Mouse (Mus musculus) macrophage (primary cell): ENCODE results near the gene Pgs1. TPM values are rescaled to one million over a fixed set of nuclear protein-coding genes. Genes with fewer than 3 reads are reported as not detected.

Source experiments
- H3K27ac ChIP-seq: fragments of 350-480 bp; formaldehyde crosslinking; 2 replicates; pipeline ENCODE4 v1.9.0; 2021
- H3K36me3 ChIP-seq: fragments of 350-480 bp; formaldehyde crosslinking; 2 replicates; pipeline ENCODE4 v1.9.0; 2021; ENCODE audit errors: inconsistent target
- H3K4me3 ChIP-seq: fragments of 350-480 bp; formaldehyde crosslinking; 2 replicates; pipeline ENCODE4 v1.9.0; 2021; ENCODE audit errors: inconsistent target
- H3K79me2 ChIP-seq: fragments of 350-480 bp; formaldehyde crosslinking; 2 replicates; pipeline ENCODE4 v1.9.0; 2021; ENCODE audit errors: inconsistent target
- WGBS: methylation state at CpG from one replicate; pipeline ENCODE4 v1.1.7; 2026; ENCODE audit warnings: inconsistent platforms; ENCODE audit not compliant: missing documents; 5-methylcytosine and 5-hydroxymethylcytosine counted together
- polyA plus RNA-seq: library from polyadenylated mRNA; stranded (reverse); fragments of 250-400 nt; gene quantifications from 3 replicates; pipeline ENCODE4 v1.2.4, GENCODE M21; 2018; ENCODE audit warnings: inconsistent platforms

The Pgs1 gene
- polyA plus RNA-seq, 1 experiment from 2014 or later, result 12.0 TPM

DNA sequence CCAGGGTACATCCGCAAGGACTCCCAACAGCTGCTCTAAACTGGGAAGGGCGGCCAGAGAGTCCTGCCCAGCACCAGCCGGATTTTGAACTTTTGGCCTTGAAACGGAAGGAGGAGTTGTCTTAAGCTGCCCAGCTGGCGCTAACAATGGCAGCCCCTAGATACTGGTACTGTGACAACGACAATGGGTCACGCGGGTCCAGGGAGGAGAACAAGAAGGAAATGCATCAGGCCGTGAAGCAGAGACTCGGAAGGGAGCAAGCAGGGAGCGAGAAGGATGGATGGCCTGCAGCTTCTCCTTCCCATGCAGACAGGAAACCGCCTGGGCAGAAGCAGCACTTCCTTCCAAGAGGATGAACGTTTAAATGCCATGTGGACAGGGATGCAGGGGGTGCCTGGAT lies 30.5 kb upstream of the Pgs1 start:
- no peak overlapping the region for H3K27ac ChIP-seq
- 70% methylated on average over 13 of the region's 13 CpGs for WGBS
- no peaks in the 10 kb centered on the region for H3K79me2 ChIP-seq
- H3K36me3 ChIP-seq, result no peaks in the 10 kb centered on the region
- no peak overlapping the region for H3K4me3 ChIP-seq

DNA sequence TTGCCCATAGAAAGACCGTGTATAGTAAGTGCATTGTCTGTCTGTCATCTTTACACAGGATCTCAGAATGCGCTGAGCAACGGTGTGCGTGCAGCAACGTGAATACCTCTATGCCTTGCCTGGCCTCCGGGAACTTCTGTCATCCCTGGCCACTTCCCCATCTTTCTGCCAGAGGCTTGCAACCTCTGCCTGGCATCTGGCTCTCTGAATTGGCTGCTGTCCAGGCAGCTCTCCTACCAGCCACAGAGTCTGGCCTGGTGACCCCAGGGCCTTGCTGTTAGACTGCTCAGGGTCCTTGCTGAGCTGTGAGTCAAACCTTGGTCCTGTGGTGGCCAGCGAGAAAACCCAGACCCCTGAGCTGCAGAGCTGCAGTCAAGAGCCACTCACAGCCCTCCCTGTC lies 27.9 kb upstream of the Pgs1 start:
- no peaks in the 10 kb centered on the region for H3K79me2 ChIP-seq
- WGBS, result 13% methylated on average over 7 of the region's 7 CpGs
- H3K27ac ChIP-seq, result no peak overlapping the region
- no peaks in the 10 kb centered on the region for H3K36me3 ChIP-seq
- H3K4me3 ChIP-seq, result no peak overlapping the region

DNA sequence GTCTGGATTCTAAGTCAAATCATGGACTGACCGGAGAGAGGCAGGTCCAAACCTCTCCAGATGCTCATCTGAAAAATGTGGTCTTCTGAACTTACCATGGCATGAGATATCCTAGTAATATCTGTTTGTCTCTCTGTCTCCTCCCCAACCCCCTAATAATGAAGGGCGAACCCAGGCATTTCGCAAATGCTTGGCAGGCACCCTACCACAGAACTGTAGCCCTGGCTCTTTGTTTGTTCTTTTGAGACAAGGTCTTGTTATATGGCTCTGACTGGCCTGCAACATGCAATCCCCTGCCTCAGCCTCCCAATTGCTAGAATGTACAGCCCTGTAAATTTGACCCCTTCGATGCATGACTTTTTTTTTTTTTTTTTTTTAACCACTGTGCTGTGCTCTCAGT lies 26.9 kb upstream of the Pgs1 start:
- Histone ChIP-seq H3K4me3 (no peak overlapping the region), H3K36me3 (no peaks in the 10 kb centered on the region), H3K79me2 (no peaks in the 10 kb centered on the region), H3K27ac (peak overlapping the region; percentile 78)
- 72% methylated on average over 4 of the region's 4 CpGs for WGBS

DNA sequence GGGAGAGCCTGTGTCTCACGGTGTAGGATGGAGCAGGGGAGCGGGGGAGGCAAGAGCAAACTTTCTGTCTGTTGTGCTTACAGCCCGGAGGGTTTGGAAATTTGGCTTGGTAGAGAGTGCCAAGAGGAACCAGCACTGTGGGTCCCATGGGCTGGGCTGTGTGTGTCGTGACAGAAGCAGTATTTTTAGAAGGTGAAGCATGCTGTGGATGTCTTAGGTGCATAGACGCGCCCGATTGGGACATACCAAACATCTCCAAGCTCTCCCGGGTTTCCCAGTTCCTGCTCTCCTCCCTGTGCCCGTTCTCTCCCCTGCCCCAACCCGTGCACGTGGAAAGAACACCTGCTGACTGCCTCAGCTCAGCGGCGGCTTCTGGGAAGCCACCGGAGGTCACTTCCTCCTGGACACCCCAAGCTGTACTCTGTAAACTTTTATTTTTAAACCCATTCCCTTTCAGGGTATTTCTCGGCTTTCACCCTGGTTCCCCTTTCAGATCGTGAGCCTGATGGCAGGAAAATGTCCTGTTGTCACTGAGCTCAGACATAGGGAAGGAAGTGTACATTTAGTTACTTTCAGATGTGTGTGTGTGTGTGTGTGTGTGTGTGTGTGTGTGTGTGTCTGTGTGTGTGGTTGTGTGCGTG lies 26.2 kb upstream of the Pgs1 start:
- Histone ChIP-seq H3K79me2 (no peaks in the 10 kb centered on the region), H3K27ac (peak overlapping the region; percentile 78), H3K4me3 (no peak overlapping the region), H3K36me3 (no peaks in the 10 kb centered on the region)
- WGBS, result 4% methylated on average over 16 of the region's 17 CpGs

DNA sequence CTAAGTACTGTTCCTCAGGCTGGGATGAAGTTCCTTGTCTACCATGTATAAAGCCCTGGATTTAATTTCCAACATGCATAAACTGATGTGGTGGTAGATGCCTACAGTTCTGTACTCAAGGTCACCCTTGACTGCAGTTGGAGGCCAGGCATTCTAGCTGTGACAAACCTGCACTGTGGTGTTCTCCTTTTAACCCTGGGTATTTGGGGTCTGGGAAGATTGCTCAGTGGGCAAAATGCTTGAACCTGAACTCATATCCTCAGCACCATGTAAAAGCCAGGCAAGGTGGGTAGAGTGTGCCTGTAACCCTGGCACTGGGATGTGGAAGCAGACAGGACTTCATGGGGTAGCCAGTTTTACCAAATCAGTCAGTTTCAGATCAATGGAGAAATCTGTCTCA lies 25.5 kb upstream of the Pgs1 start:
- no peak overlapping the region for H3K4me3 ChIP-seq
- no peaks in the 10 kb centered on the region for H3K36me3 ChIP-seq
- peak overlapping the region; percentile 78 for H3K27ac ChIP-seq
- no peaks in the 10 kb centered on the region for H3K79me2 ChIP-seq

DNA sequence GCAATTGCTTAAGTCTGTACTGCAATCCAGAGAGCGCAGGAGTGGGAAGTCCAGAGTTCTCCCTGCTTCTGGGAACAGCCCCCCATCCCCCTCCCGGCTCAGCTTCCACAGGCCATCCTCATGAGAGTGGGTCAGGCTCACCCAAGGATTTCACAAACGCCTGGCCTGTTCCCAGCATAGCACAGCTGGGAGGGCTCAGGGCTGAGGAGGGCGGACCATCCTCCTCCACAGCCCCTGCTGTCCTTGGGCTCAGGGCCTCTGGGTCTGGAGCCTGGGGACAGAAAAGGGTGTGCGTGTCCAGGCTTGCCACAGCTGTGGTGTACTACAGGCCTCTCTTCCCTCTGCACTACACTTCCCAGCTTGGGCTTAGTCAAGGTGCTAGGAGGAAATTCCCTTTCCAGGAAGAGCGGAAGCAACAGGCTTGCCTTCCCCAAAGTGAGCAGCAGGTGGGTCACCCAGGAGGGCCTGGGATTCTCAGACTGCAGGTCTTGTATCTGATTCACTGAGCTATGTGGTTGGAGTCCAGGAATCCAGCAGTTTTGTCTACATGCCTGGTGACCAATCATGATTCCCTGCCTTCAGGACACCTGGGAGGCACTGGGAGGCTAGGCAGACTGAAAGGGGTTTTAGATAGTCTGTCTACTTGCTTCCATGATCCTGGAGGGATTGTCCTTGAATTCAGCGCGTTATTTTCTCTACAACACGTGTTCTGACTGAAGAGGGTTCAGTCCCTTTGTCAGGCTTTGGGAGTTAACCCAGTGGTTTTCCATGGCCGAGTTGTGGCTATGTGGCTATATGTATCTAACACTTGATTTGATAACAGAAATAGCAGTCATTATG lies 23.6 kb upstream of the Pgs1 start:
- WGBS, result 89% methylated on average over 10 of the region's 10 CpGs
- no peak overlapping the region for H3K4me3 ChIP-seq
- peaks cover 3% of the 10 kb centered on the region; the same call in 1 of the 2 replicates for H3K79me2 ChIP-seq
- H3K27ac ChIP-seq, result peak overlapping the region; percentile 46
- no peaks in the 10 kb centered on the region for H3K36me3 ChIP-seq

DNA sequence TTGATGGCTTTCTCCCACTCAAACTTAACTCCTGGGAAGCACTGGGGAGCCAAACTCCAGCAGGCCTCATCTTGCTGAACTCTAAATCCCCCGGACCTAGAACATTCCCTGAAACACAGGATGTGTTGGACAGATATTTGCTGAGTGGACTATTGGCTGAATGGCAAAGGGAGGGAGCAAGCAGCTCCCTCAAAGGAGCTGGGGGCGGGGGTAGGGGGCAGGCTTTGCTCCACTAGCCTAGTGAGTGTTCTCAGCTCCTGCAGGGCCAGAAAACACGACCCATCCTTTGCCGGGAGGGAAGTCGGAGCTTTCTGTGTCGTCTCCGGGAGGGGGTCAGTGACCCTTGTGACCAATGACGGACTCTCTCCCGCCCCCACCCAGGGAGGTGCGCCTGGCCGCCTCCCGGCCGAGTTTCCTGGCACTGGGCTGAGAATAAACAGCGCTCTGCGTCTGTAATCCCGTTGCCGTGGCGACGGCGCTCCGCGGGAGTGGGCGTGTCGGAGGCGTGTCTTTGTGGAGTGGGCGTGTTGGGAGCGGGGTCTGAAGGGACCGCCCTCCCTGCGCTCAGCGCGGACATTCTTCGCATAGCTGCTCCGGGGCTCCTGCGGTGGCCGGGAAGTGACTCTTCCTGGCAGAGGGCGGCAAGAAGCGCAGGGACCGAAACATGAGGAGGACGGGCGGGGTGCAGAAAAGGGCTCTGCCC lies 22.9 kb upstream of the Pgs1 start:
- peak overlapping the region; percentile 46 for H3K27ac ChIP-seq
- 3% methylated on average over 36 of the region's 40 CpGs for WGBS
- no peaks in the 10 kb centered on the region for H3K36me3 ChIP-seq
- H3K79me2 ChIP-seq, result peaks cover 5% of the 10 kb centered on the region; the same call in 1 of the 2 replicates
- H3K4me3 ChIP-seq, result no peak overlapping the region; the same call in 1 of the 2 replicates

DNA sequence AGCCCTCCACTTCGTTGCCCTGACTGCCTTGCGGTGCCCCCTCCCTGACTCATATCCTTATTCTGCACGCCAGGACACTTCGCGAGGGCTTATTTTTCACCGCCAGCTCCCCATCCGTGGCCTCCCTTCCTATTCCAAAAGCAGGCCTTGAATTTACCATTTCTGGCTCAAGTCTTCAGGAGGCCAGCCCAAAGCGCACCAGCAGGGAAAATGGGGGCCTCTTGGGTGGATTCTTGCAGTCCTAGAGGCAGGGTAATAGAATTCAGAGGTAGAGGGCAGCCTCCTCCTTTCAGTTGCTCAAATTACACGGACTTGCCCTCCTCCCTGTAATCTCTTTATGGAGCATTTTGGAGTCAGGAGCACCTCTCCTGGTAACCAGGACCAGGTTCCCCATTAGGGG lies 22.2 kb upstream of the Pgs1 start:
- WGBS, result 23% methylated on average over 9 of the region's 9 CpGs

DNA sequence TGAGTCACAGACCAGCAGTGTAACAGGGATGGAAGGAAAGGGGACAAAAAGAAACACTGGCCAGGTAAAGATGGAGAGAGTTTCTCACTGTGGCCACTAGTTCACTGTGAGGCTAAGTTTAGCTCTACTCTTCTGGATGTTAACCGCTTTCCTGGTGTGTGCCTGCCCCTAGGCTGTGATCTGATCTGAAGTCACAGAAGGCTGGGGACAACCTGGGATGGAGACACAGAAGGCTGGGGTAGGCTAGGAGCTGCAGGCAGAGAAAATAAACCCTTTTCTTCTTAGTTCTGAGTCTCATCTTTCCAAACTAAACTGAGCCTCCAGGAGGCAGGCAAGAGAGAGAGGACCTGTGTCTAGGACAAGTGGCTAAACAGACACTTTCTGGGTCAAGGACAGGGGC lies 21.8 kb upstream of the Pgs1 start:
- H3K4me3 ChIP-seq, result no peak overlapping the region
- 71% methylated on average over 1 of the region's 1 CpGs for WGBS
- no peak overlapping the region for H3K27ac ChIP-seq
- peaks cover 8% of the 10 kb centered on the region; the same call in 1 of the 2 replicates for H3K79me2 ChIP-seq
- no peaks in the 10 kb centered on the region for H3K36me3 ChIP-seq

More for the DNA sequence above, 22.2 kb upstream of the Pgs1 start:
- no peaks in the 10 kb centered on the region for H3K36me3 ChIP-seq
- H3K27ac ChIP-seq, result 0 out of 2 replicates have a peak overlapping the region, but pooled peaks have one; percentile 29
- no peak overlapping the region; the same call in 1 of the 2 replicates for H3K4me3 ChIP-seq
- H3K79me2 ChIP-seq, result peaks cover 8% of the 10 kb centered on the region; the same call in 1 of the 2 replicates

DNA sequence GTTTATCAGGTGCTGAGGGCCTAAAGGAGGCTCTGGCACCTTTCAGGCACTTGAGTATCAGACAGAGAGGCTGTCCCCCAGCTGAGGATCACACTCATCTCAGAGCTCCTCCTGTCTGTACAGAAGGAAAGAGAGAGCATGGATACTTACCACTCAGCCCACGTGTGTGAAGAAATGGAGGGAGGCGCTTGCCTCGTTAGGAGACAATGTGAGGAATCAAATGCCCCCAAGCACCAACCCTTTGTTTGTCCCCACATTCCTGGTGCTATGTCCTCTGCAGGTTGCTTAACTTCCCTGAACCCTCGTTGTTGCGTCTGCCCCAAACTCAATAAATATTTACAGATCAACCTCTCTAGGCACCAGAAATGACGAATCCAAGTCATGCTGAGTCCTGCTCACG lies 21.0 kb upstream of the Pgs1 start:
- 65% methylated on average over 7 of the region's 7 CpGs for WGBS
- Histone ChIP-seq H3K4me3 (no peak overlapping the region), H3K79me2 (peaks cover 8% of the 10 kb centered on the region; the same call in 1 of the 2 replicates), H3K27ac (no peak overlapping the region), H3K36me3 (no peaks in the 10 kb centered on the region)

DNA sequence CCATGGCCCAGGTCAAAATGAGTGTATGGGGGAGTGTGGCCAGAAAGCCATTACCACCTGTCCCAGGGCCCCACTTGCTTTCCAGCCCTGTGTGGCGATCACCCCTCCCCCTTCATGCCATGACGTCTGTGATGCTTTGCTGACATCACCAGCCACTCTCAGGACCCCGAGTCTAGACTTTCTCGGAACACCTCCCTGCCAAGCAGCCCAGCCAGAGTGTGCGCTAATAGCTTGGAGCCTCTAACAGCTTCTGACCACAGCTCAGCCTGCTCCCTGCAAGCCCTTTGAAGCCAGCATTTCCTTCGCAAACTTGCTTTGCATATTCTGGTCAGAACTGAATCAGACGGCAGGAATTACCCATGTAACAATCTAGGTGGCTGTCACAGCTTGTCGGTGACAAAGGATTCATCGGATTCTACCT lies 20.5 kb upstream of the Pgs1 start:
- no peak overlapping the region for H3K27ac ChIP-seq
- no peak overlapping the region for H3K4me3 ChIP-seq
- WGBS, result 55% methylated on average over 9 of the region's 9 CpGs

DNA sequence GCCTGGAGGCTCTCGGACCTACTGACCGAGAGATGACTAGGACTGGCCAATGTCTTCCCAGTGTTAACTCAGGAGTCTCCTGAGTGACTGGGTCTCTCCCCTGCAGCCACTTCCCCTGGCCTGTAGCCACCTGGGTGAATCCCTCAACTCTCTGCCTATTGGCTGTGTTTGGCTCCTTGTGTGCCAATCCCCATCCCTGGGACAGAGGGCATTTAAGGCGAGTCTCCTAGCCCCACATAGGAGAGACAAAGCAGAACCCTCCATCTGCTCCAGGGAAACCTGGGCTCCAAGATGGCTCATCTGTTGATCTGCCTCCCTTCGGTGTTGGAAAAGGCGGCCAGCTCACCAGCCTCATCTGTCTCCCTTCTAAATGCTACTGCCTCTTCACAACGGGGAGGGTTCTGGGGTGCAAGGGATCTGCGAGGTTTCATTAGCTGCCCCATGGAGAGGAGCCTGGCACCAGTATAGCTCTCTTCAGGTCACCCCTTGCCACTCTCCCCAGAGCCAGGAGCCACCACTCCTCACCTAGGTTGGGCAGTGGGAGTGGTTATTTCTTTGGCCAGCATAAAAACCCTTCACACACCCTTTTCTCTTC lies 19.5 kb upstream of the Pgs1 start:
- H3K27ac ChIP-seq, result no peak overlapping the region
- H3K4me3 ChIP-seq, result no peak overlapping the region
- 99% methylated on average over 7 of the region's 7 CpGs for WGBS
- no peaks in the 10 kb centered on the region for H3K36me3 ChIP-seq
- peaks cover 8% of the 10 kb centered on the region; the same call in 1 of the 2 replicates for H3K79me2 ChIP-seq

More for the DNA sequence above, 20.5 kb upstream of the Pgs1 start:
- H3K36me3 ChIP-seq, result no peaks in the 10 kb centered on the region
- peaks cover 8% of the 10 kb centered on the region; the same call in 1 of the 2 replicates for H3K79me2 ChIP-seq

DNA sequence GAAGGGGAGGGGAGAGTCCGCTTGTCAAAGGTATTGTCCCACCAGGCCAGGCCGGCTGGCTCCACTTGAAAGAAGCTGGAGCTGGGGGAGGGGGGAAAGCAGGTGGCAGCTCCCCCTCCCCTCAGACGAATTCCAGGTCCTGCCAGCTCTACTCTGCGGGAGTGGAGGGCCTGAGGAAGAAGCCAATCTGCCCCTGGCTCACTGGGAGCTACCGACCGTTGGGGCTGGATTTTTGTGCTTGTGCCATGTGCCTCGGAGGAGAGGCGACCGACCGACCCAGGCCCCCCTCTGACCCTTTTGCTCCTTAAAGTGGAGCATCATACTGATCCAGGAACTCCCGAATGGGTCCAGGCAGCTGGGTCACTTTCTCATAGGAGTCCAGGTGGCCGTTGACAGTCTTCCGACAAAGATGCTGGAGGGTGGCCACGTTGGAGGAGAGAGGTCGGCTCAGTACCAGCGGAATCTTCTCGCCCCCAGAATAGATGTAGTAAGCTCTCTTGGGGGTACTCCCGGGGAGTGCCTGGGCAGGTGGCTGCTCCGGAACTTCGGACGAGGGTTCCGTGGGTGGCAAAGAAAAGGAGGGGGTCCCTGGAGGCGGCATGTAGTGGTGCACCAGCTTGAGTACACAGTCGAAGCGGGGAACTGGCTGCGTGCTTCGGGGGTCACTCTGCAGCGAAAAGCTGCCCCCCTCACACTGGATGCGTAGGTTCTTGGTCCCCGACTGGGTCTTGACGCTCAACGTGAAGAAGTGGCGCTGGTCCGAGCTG lies 18.7 kb upstream of the Pgs1 start:
- 86% methylated on average over 34 of the region's 34 CpGs for WGBS
- Histone ChIP-seq H3K36me3 (no peaks in the 10 kb centered on the region), H3K79me2 (peaks cover 8% of the 10 kb centered on the region; the same call in 1 of the 2 replicates), H3K4me3 (no peak overlapping the region), H3K27ac (no peak overlapping the region)
